Mouse (Mus musculus) left cerebral cortex, postnatal 14 days (tissue): ENCODE data around the gene Prrt1. TPM values are rescaled to one million over a fixed set of nuclear protein-coding genes. Genes with fewer than 3 reads are reported as not detected.
A peak's percentile ranks its signal among the peaks of the same experiment; 100 is the strongest.

Experiments
- DNase-seq, 2 experiments: peaks; one replicate each; pipeline ENCODE4 v3.0.0; 2021 to 2022; ENCODE audit warnings: low spot score in 2 of 2, mixed read lengths in 1 of 2
- intact Hi-C: fragments of 180-260 bp; cut with DNase I; formaldehyde crosslinking; loops from one replicate; pipeline ENCODE4 v1.15.1; 2025
- long read RNA-seq, 2 experiments: library from polyadenylated mRNA; stranded (forward); transcript quantifications; one replicate each; pipeline ENCODE4 v2.0.0; 2021
- total RNA-seq, 2 experiments: library from RNA; stranded (reverse); gene quantifications; 2 replicates each; pipeline ENCODE4 v1.2.3; 2021

Gene Prrt1
- total RNA-seq = 100 to 1,000 TPM; 195 to 228 TPM
- long read RNA-seq, experiment 1, transcript Prrt1-201 (4 exons, 1,940 nt) = major isoform, 29 of 84 reads
- long read RNA-seq, experiment 1, partial matches to known transcripts = 44 of 84 reads
- long read RNA-seq, experiment 1, other reads (novel, unspliced or antisense) = 9 of 84 reads
- long read RNA-seq, experiment 2, transcript Prrt1-202 (2 exons, 866 nt) = minor isoform, 11 of 102 reads
- long read RNA-seq, experiment 2, transcript Prrt1-201 (4 exons, 1,940 nt) = major isoform, 38 of 102 reads
- long read RNA-seq, experiment 2, partial matches to known transcripts = 34 of 102 reads
- long read RNA-seq, experiment 2, other reads (novel, unspliced or antisense) = 19 of 102 reads

DNA sequence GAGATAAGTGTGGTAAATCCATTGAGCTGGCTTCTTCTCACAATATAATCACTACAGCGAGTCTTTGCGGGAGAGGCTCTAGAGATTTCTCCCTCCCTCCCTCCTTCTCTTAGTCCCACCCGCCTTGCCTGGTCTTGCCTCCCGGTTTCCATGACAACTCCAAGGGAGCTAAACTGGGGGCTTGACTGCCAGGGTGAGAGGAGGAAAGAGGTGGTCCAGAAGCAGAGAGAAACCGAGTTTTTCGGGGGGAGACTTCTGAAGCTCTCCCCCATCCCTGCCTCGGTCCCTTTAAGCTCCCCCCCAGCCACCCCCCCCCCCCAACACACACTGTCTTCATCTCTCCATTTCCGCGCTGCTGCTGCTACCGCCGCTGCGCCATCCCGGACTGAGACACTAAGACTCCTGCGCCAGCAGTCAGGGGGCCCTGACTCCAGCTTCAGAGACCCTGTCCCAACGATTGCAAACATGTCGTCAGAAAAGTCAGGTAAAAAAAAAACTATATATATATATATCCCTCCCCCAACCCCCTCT lies at the start of gene Prrt1:
Gene Prrt1 (plus strand): TSS at position 313 of the 531 bp plus-strand sequence.
- intact Hi-C loops = loop anchor here (10.0 kb wide), 1 partner anchor 184 kb away; no protein-coding TSS in a partner anchor

DNA sequence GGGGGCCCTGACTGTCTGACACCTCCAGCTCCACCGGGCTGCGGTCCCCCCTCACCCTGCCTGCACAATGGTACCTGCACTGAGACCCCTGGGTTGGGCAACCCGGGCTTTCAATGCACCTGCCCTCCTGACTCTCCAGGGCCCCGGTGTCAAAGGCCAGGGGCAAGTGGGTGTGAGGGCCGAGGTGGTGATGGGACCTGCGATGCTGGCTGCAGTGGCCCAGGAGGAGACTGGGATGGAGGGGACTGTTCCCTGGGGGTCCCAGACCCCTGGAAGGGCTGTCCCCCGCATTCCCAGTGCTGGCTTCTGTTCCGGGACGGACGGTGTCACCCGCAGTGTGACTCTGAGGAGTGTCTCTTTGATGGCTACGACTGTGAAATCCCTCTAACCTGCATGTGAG lies 46.8 kb upstream of the Prrt1 start:
- no peak for DNase-seq
- intact Hi-C loops = no loop called here

More for the DNA sequence above, at the start of gene Prrt1:
- peak; percentile 73 to 83 for DNase-seq

GRCm38 (mm10) chr17:34583397-34583796 lies 45.9 kb upstream of the Prrt1 start:
- no peak for DNase-seq
- intact Hi-C loops = no loop called here

GRCm38 (mm10) chr17:34583819-34584218 lies 45.5 kb upstream of the Prrt1 start:
- no peak for DNase-seq
- intact Hi-C loops = no loop called here

GRCm38 (mm10) chr17:34585121-34585520 lies 44.2 kb upstream of the Prrt1 start:
- intact Hi-C loops = no loop called here
- DNase-seq = peak in 1 of 2 experiments; percentile 62

DNA sequence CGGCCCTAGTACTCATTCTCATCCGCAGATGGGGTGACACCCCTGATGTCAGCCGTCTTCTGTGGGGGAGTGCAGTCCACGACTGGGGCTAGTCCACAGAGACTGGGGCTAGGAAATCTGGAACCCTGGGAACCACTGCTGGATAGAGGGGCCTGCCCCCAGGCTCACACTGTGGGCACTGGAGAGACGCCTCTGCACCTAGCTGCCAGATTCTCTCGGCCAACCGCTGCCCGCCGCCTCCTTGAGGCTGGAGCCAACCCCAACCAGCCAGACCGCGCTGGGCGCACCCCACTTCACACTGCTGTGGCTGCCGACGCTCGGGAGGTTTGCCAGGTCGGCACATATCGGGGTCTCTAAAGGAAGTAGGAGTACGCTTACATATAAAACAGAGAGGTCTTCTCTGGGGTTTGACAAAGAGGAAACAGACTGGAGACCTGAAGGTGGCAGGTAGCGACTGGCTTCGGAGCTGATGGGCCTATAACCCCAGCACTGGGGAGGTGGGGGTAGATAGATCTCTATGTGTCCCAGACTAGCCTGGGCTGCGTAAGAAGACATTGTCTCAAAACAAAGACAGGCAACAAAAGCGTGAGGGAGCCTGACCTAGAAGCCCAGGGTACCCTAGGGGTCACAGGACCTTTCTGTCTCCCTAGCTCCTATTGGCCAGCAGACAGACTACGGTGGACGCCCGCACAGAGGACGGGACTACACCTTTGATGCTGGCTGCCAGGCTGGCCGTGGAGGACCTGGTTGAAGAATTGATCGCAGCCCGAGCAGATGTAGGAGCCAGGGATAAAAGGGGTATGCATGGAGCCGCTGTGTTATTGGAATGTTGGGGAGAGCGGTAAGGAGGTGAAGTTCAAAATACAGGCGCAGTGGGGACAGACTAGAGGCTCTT lies 43.2 kb upstream of the Prrt1 start:
- no peak for DNase-seq
- intact Hi-C loops = no loop called here

- DNase-seq = peak; percentile 88 to 92
- intact Hi-C loops = no loop called here
Measured at GRCm38 (mm10) chr17:34586796-34587422, 42.4 kb upstream of the Prrt1 start.

DNA sequence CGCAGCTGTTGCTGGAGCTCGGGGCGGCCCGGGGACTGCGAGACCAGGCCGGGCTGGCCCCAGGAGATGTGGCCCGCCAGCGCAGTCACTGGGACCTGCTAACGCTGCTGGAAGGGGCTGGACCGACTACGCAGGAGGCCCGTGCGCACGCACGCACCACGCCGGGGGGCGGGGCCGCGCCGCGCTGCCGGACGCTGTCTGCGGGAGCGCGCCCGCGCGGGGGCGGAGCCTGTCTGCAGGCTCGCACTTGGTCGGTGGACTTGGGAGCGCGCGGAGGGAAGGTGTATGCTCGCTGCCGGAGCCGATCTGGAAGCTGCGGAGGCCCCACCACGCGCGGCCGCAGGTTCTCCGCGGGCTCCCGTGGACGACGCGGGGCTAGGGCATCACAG lies 41.9 kb upstream of the Prrt1 start:
- DNase-seq = peak; percentile 98 to 99
- intact Hi-C loops = no loop called here

DNA sequence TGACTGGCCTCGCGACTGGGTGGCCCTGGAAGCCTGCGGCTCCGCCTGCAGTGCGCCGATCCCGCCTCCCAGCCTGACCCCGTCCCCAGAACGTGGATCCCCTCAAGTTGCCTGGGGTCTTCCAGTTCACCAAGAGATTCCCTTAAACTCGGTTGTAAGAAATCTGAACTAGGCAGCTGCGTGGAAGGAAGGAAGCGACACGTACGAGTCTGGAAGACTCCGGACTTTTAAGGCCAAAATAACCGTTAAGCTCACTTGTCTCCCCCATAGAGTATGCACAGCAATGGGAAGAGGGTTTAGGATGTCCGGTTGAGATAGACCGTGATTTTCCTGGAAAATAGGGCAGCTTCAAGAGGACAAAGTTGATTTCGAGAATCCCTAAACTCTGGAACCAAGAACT lies 41.5 kb upstream of the Prrt1 start:
- intact Hi-C loops = no loop called here
- DNase-seq = no peak

DNA sequence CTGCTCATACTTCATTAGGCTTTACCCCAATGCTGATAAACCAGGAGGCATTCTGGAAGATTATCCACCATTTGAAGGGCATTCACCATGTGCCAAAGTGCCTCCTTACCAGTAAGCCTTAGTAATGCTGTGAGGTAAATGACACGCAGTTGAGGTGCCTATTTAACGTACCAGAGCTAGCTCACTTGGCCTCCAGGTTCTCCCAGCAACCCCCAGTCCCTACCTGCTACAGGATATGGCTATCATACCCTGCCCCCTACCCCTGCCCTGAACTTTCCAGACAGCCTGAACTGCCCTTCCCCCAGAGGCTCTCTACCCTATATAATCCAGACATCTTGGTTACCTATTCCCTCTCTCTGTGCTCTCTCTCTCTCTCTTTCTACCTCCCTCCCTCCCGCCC lies 40.6 kb upstream of the Prrt1 start:
- intact Hi-C loops = no loop called here
- no peak for DNase-seq

GRCm38 (mm10) chr17:34589206-34589605 lies 40.1 kb upstream of the Prrt1 start:
- intact Hi-C loops = no loop called here

DNA sequence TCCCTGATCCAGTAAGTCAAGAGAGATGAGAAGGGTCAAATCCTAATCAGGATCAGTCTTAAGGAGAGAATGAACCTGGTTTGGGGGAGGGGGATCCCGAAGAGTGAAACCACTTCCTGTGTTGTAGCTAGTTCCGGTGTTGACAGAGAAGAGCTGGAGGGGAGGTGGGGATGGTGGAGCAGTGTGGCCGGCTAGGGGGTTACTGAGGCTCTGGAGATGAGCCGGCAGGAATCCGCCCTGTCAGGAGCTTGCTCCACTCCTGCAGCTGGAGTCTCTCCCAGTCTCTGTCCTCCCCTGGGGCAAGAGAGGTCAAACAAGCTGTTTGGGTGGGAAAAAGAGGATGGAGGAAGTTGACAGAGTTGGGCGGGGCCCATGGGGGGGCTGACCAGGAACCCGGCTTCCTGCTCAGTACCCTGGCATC lies 39.6 kb upstream of the Prrt1 start, which contains the start of gene Gpsm3:
Gene Gpsm3 (plus strand): TSS at position 126 of the 421 bp plus-strand sequence.
- intact Hi-C loops = loop anchor here (5.0 kb wide), 1 partner anchor 467 kb away; the partner anchor contains the start of gene Brd2
- no peak for DNase-seq

More at GRCm38 (mm10) chr17:34589206-34589605, 40.1 kb upstream of the Prrt1 start:
- DNase-seq = no peak

DNA sequence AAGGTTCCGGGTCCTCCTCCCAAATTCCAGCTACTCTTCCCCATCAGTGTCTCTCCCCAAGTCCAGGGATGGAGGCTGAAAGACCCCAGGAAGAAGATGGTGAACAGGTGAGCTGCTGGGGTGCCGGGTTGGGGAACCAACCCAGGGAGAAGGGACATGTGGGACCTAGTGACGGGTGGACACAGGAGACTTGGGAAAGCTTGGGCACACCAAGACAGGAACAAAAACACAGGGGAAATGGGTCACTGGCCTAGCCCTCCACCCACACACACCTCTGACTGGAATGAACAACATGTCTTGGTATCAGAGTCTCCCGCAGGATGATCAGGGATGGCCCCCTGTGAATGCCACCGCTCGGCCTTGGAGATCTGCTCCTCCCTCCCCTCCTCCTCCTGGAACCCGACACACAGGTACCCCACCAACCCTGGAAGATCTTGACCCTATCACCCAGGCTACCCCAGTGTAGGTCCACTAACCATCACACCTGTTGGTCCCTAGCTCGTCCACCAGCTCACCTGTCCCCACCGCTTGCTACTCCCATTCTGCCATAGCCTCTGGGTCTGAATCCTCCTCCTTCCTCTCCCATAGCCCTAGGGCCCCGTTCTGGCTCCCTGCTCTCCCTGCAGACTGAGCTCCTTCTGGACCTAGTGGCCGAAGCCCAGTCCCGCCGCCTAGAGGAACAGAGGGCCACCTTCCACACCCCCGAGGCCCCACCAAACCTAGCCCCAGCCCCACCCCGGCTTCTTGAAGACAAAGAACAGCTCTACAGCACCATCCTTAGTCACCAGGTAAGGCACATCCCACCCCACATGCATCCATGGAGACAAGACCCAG lies 39.0 kb upstream of the Prrt1 start:
- intact Hi-C loops = loop anchor here (5.0 kb wide), 1 partner anchor 468 kb away; the partner anchor contains the start of gene Brd2
- no peak for DNase-seq

- no peak for DNase-seq
- intact Hi-C loops = loop anchor here (5.0 kb wide), 1 partner anchor 469 kb away; the partner anchor contains the start of gene Brd2
Measured at GRCm38 (mm10) chr17:34591029-34591993, 38.0 kb upstream of the Prrt1 start, which contains the start of gene Pbx2. Gene Pbx2, plus strand, starts transcription at chr17:34591266.

DNA sequence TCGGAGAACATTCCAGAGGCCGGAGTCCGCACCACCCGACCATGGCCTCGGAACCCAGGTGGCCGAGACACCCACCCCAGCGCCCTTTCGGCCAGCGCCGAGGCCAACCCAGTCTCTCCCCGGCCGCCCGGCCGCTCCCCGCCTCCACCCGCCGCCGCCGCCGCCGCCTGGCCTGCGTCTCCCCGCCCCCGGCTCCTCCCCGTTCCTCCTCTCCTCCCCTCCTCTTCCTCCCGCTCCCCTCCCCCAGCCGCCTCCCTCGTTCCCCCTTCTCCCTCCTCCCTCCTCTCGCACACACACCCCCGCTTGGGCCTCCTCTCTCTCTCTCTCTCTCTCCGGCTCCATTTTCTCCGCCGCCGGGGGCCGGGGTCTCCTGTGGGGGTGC lies 37.3 kb upstream of the Prrt1 start:
- peak; percentile 78 to 87 for DNase-seq
- intact Hi-C loops = loop anchor here (1.0 to 5.0 kb wide), 2 partner anchors 10 to 470 kb away; partner anchors contain the start of gene Brd2

- no peak for DNase-seq
Measured at GRCm38 (mm10) chr17:34592581-34593549, 36.5 kb upstream of the Prrt1 start.

More at GRCm38 (mm10) chr17:34592581-34593549, 36.5 kb upstream of the Prrt1 start:
- intact Hi-C loops = loop anchor here (1.0 to 5.0 kb wide), 2 partner anchors 9 to 471 kb away; partner anchors contain the start of gene Brd2
